Mouse (Mus musculus) embryonic fibroblast, embryonic 13.5 days (primary cell): ENCODE data around the gene Mrnip.

Experiments used
- CTCF ChIP-seq: IDR thresholded peaks from 2 replicates; pipeline ENCODE4 v1.5.1; 2011; ENCODE audit warnings: mild to moderate bottlenecking, control low read depth, low read length, moderate library complexity, borderline replicate concordance; ENCODE audit not compliant: insufficient read depth
- POLR2A ChIP-seq: IDR thresholded peaks from 2 replicates; pipeline ENCODE4 v1.6.1; 2011; ENCODE audit warnings: low read depth, mild to moderate bottlenecking, control low read depth, low read length, moderate library complexity

- no peak for TF ChIP-seq CTCF
- TF ChIP-seq POLR2A = no peak
Measured at GRCm38 (mm10) chr11:50219833-50220232, 45.6 kb downstream of the Mrnip start.
